Mouse (Mus musculus): Measurements from ENCODE around the gene Prox1.

Prox1 gene

GRCm38 (mm10) chr1:190143593-190143992 is 26.9 kb downstream of the Prox1 start:
- DNase-seq (ENCODE audit: low read depth, low spot score): no peak

- DNase-seq (ENCODE audit: low read depth, low spot score): no peak
Measured at GRCm38 (mm10) chr1:190142584-190142983, 27.9 kb downstream of the Prox1 start.

- no peak for DNase-seq (ENCODE audit: low read depth, low spot score)
Measured at GRCm38 (mm10) chr1:190140519-190140918, 30.0 kb downstream of the Prox1 start.

- no peak for DNase-seq (ENCODE audit: low read depth, low spot score)
Measured at GRCm38 (mm10) chr1:190139711-190140405, 30.7 kb downstream of the Prox1 start.

GRCm38 (mm10) chr1:190137943-190138342 is 32.6 kb downstream of the Prox1 start:
- DNase-seq (ENCODE audit: low read depth, low spot score): no peak

- DNase-seq (ENCODE audit: low read depth, low spot score): no peak
Measured at GRCm38 (mm10) chr1:190132897-190133296, 37.6 kb downstream of the Prox1 start.

- DNase-seq (ENCODE audit: low read depth, low spot score): no peak
Measured at GRCm38 (mm10) chr1:190130888-190131287, 39.6 kb downstream of the Prox1 start.

GRCm38 (mm10) chr1:190129553-190129952 is 41.0 kb downstream of the Prox1 start:
- no peak for DNase-seq (ENCODE audit: low read depth, low spot score)

GRCm38 (mm10) chr1:190128674-190129322 is 41.7 kb downstream of the Prox1 start:
- no peak for DNase-seq (ENCODE audit: low read depth, low spot score)

- no peak for DNase-seq (ENCODE audit: low read depth, low spot score)
Measured at GRCm38 (mm10) chr1:190127878-190128277, 42.6 kb downstream of the Prox1 start.

- no peak for DNase-seq (ENCODE audit: low read depth, low spot score)
Measured at GRCm38 (mm10) chr1:190127163-190127795, 43.2 kb downstream of the Prox1 start.

GRCm38 (mm10) chr1:190124961-190125739 is 45.4 kb downstream of the Prox1 start:
- no peak for DNase-seq (ENCODE audit: low read depth, low spot score)

- DNase-seq (ENCODE audit: low read depth, low spot score): no peak
Measured at GRCm38 (mm10) chr1:190123404-190123803, 47.1 kb downstream of the Prox1 start.

- DNase-seq (ENCODE audit: low read depth, low spot score): no peak
Measured at GRCm38 (mm10) chr1:190115985-190116384, 54.5 kb downstream of the Prox1 start.

GRCm38 (mm10) chr1:190111741-190112140 is 58.8 kb downstream of the Prox1 start:
- DNase-seq (ENCODE audit: low read depth, low spot score): no peak

- DNase-seq (ENCODE audit: low read depth, low spot score): no peak
Measured at GRCm38 (mm10) chr1:190107587-190107986, 62.9 kb downstream of the Prox1 start.

GRCm38 (mm10) chr1:190106674-190107420 is 63.7 kb downstream of the Prox1 start:
- no peak for DNase-seq (ENCODE audit: low read depth, low spot score)

- DNase-seq (ENCODE audit: low read depth, low spot score): no peak
Measured at GRCm38 (mm10) chr1:190106060-190106459, 64.5 kb downstream of the Prox1 start.

- DNase-seq (ENCODE audit: low read depth, low spot score): no peak
Measured at GRCm38 (mm10) chr1:190093326-190093725, 77.2 kb downstream of the Prox1 start.

- DNase-seq (ENCODE audit: low read depth, low spot score): no peak
Measured at GRCm38 (mm10) chr1:190092076-190092475, 78.4 kb downstream of the Prox1 start.

GRCm38 (mm10) chr1:190088929-190089328 is 81.6 kb downstream of the Prox1 start:
- DNase-seq (ENCODE audit: low read depth, low spot score): no peak

Measured in forelimb bud, embryonic 11.5 days (tissue).